Mouse (Mus musculus): Measurements from ENCODE around the gene Sec11a.

DNA sequence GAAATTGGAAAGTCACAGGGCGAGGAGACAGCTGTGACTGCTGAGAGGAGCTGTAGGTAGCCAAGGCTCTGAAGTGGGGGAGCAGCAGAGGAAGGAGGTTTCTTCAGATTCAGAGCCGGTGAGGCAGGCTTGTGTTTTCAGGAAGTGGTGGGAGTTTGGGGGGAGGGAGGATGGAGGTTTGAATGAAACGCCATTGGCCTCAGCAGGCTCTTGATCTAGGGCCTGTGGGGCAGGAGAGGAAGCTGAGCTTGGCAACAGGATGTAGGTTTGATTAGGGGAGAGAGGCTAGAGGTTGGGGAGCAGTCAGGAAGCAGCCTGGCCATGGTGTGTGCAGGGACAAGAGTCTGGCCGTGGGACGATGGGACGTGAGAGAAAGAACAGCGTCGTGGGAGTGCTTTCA, 82.7 kb downstream of the Sec11a start:
- TF ChIP-seq TAL1 (IDR thresholded peaks at IDR 0.05; ENCODE audit: low read length) (no peak), GATA1 (IDR thresholded peaks at IDR 0.05; ENCODE audit: low read length) (no peak)

Data from erythroblast, embryonic 14.5 days (primary cell).